Mouse (Mus musculus) left cerebral cortex, postnatal 36 days (tissue): ENCODE measurements around the gene Gm29276. TPM values are rescaled to one million over a fixed set of nuclear protein-coding genes. Genes with fewer than 3 reads are reported as not detected.
"Not testable (repeated sequence)": the region's sequence is repeated elsewhere in the genome, so short reads cannot be mapped to it uniquely, and the experiment has no call there.

Source experiments
- DNase-seq, 2 experiments: peaks; one replicate each; pipeline ENCODE4 v3.0.0; 2021 to 2022; ENCODE audit warnings: low spot score in 2 of 2, mixed read lengths in 1 of 2
- intact Hi-C: fragments of 180-260 bp; cut with DNase I; formaldehyde crosslinking; loops from one replicate; pipeline ENCODE4 v1.15.1; 2025
- total RNA-seq, 2 experiments: library from RNA; stranded (reverse); gene quantifications; 2 replicates each; pipeline ENCODE4 v1.2.3; 2021

The Gm29276 gene
- not detected for total RNA-seq

DNA sequence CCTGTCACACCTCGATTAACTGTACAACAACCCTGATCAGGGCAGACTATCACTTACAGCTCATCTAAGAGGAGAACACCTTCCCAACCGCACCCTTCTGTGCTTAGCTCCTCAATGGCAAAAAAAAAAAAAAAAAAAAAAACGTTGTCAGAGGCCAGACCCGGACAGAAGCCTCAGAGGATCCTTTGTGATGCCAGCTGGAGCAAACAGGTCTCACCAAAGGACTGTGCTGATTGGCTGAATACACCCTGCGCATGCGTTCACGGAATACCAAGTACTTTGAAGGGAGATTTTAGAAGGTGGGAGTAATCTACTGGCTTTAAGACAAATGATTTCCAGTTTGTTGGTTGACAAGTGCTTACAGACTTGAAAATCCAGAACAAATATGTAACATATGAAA is at the start of gene Gm29276:
Gene Gm29276 (minus strand): TSS at position 101 of the 400 bp plus-strand sequence.
- DNase-seq, intact Hi-C loops: not testable (repeated sequence)
